Mouse (Mus musculus): Measurements from ENCODE around the gene Bub3. TPM values are rescaled to one million over a fixed set of nuclear protein-coding genes. Genes with fewer than 3 reads are reported as not detected.

The Bub3 gene
- total RNA-seq, 2 experiments from 2014 or later, result 59.6 to 62.2 TPM

DNA sequence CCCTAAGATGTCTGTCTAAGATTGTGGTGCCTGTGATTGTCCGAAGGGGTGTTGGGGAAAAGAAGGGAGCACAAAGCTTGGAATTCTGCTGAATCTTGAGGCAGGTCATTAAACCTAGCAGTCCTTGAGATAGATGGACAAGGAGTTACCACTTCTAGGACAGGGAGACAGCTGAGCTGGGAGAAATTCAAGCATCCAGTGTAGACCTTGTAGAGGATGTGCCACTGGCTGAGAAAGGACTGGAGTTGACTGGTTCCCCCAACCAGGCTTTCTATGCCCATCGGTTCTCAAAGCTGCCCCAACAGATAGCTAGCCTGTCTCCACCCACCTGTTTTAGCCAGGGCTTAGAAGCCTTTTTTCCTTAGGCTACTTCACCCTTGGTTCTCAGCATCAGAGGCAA lies 13.6 kb upstream of the Bub3 start:
- intact Hi-C loops (cut with DNase I), result loop anchor here (10.0 kb wide), 2 partner anchors 98 to 668 kb away; no protein-coding TSS in a partner anchor
- no peak for TF ChIP-seq CTCF (IDR thresholded peaks at IDR 0.05)
- DNase-seq (ENCODE audit: extremely low spot score in 1 of 2, low spot score in 2 of 2), result no peak
- Histone ChIP-seq H3K27ac (no peak overlapping the region), H3K4me3 (no peak overlapping the region)

DNA sequence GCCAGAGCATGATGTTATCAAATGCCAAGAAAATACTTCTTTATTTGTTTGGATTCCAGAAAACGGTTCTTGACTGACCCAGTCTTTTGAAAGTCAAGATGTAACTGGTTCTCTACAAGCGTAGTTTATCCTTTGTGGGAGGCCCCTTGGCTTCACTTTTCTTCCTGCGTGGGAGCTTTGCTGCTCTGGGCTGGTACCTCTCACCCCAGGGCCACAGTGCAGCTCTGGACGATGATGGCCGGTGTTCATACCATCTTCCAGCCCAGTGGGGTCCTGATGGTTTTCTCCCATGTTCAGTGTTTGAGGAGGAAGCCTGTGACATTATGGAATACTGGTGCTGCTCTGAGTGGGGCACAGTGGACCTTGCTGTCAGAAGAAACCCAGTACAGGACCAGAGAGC lies 12.5 kb upstream of the Bub3 start:
- intact Hi-C loops (cut with DNase I), result loop anchor here (10.0 kb wide), 2 partner anchors 97 to 667 kb away; no protein-coding TSS in a partner anchor

DNA sequence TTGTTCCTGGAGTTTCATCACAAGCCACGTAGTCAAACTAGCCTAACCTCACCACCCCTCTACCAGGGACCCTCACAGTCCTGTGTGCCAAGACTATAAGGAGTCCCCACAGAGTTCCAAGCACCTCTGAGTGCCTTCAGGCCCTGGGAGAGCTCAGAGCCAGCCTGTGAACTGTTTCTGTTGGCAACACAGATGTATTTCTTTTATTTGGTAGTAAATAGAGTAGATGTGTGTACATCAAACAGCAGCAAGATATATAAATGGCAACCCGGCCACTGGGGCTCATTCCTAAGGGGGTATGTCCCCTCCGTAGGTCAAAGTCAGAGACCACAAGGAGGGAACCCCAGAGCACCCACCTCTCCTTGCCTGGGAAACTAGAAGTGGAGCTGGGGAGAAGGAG lies 11.5 kb upstream of the Bub3 start, which contains the start of gene Hmx2:
Gene Hmx2, plus strand, starts transcription at position 301 of the 400 bp plus-strand sequence.
- intact Hi-C loops (cut with DNase I), result loop anchor here (10.0 kb wide), 2 partner anchors 96 to 666 kb away; no protein-coding TSS in a partner anchor
- no peak for TF ChIP-seq CTCF (IDR thresholded peaks at IDR 0.05)
- no peak within 1 kb of the TSS for H3K27ac ChIP-seq
- DNase-seq (ENCODE audit: extremely low spot score in 1 of 2, low spot score in 2 of 2), result no peak
- no peak within 1 kb of the TSS for H3K4me3 ChIP-seq

More for the DNA sequence above, 12.5 kb upstream of the Bub3 start:
- TF ChIP-seq CTCF (IDR thresholded peaks at IDR 0.05), result no peak
- DNase-seq (ENCODE audit: extremely low spot score in 1 of 2, low spot score in 2 of 2), result no peak
- Histone ChIP-seq H3K27ac (no peak overlapping the region), H3K4me3 (no peak overlapping the region)

DNA sequence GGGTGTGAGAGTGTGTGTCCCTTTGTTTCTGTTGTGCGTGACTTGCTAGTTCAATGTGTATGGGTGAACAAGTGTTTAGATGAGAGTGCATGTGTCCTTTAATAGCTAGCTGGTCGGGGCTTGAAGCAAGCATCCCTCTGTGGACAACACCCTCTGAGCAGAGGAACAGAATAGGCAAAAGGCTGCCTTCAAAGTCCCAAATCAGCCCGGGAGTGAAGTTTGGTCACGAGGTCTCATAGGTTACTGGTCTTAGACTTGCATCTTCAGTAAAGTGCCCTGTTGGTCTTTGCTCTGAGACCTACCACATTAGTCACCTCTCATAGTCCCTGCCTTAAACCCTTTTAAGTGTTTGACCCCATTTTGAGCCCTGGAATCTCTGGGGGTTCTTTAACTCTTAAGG lies 8.6 kb upstream of the Bub3 start:
- Histone ChIP-seq H3K27ac (no peak overlapping the region), H3K4me3 (no peak overlapping the region)
- intact Hi-C loops (cut with DNase I), result no loop called here
- TF ChIP-seq CTCF (IDR thresholded peaks at IDR 0.05), result no peak
- DNase-seq (ENCODE audit: extremely low spot score in 1 of 2, low spot score in 2 of 2), result no peak

DNA sequence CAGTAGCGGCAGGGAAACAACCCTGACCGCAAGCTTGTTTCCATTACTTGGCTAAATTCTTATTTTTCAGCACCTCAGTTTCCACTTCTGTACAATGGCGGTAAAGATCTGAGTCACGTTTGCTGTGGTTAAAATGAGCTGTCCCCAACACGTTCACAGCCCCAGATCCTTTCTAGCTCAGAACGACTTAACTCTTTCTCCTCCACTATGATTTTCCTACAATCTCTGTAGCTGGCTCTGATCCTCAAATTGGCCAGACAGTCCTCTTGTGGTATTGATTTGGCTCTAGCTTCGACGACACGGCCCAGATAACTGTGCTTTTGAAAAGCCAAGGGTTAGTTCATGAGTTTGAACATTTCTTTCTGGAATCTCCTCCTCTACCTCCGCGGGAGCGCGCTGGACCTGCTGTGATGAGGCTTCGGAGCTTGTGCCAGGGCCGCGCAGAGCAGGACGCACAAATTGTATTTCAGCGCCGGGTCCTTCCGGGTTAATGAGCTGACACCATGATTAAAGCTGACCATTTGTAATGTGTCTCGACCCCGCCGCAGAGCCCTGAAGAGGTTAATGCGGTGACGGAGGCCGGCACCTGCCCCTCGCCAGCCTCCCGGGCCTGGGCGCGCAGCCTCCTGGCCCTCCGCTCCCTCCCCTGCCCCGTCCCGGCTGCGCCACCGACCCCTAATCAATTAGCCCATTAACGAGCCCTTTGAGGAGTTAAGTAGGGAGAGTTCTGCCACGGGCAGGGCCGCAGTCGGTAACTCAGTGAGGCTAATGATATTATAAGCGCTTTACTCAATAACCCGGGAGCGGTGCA lies 7.9 kb upstream of the Bub3 start:
- Histone ChIP-seq H3K4me3 (no peak overlapping the region), H3K27ac (no peak overlapping the region)
- no peak for DNase-seq (ENCODE audit: extremely low spot score in 1 of 2, low spot score in 2 of 2)
- intact Hi-C loops (cut with DNase I), result no loop called here
- no peak for TF ChIP-seq CTCF (IDR thresholded peaks at IDR 0.05)

DNA sequence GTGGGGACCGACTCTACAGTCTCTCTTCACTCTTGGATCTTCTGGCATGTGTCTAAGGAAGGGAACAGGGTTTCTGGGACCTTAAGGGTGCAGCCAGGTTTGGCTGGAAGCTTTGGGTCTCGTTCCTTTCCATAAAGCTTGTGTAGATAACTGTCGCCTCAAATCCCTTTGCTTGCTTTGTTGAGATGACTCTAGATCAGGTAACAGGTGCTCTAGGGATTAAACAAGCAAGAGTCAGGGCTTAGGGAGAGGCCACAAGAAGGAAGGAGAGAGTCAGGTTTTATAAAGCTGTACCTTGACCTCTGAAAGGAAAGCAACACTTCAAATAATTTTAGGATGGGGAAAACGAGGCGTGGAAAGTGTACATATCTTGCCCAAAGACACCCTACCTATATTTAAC lies 7.2 kb upstream of the Bub3 start:
- DNase-seq (ENCODE audit: extremely low spot score in 1 of 2, low spot score in 2 of 2), result no peak
- Histone ChIP-seq H3K4me3 (no peak overlapping the region), H3K27ac (no peak overlapping the region)
- no peak for TF ChIP-seq CTCF (IDR thresholded peaks at IDR 0.05)
- intact Hi-C loops (cut with DNase I), result no loop called here

DNA sequence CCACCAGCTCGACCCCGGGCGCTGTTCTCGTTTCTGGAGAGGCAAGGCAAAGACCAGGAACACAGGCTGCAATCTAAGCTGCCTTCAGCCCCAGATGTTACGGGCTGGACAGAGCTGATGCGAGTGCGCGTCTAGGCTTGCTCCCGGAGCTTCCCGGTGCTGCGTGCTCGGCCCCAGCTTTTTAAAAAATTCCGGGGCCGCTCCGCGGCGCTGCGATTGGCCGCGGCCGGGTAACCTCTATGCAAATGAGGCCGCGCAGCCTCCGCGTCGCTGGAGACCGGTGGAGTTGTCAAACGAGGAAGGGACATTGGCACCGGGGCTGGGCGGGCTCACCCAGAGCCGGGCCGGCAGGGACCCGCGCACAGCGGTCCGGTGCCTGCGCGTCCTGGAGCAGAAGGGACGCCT lies 6.2 kb upstream of the Bub3 start:
- intact Hi-C loops (cut with DNase I), result no loop called here
- H3K27ac ChIP-seq, result no peak overlapping the region
- TF ChIP-seq CTCF (IDR thresholded peaks at IDR 0.05), result no peak
- H3K4me3 ChIP-seq, result no peak overlapping the region
- DNase-seq (ENCODE audit: extremely low spot score in 1 of 2, low spot score in 2 of 2), result no peak

DNA sequence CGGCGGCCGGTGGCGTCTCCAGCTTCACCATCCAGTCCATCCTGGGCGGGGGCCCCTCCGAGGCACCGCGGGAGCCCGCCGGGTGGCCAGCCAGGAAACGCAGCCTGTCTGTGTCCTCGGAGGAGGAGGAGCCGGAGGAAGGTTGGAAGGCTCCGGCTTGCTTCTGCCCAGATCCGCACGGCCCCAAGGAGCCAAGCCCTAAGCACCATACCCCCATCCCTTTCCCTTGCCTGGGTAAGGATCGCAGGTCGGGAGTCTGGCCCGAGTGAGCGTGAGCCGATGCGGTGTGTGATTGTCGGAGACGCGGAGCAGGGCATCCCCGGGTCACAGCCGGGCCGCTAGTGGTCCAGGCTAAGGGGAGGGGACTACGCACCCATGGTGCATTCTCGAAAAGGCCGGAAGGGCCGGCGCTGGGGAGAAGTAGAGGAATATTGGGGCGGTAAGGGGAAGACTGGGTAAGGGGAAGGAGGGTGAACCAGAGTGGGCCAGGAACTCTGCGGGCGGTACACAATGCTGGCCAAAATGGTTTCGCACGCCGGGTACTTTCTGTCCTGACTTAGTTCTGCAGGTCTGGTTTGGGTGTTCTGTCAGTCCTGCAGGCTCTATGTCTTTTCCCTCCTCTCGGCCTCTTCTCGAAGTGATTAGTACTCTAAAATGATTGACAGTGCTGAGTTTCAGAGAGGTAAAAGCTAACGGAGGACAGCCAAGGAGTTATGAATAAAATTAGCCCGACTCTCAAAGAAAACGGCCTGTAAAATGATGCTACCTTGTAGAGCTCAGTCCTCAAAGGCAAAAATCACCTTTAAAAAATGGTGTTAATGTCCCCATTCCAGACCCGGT lies 5.5 kb upstream of the Bub3 start:
- DNase-seq (ENCODE audit: extremely low spot score in 1 of 2, low spot score in 2 of 2), result no peak
- Histone ChIP-seq H3K27ac (no peak overlapping the region), H3K4me3 (no peak overlapping the region)
- TF ChIP-seq CTCF (IDR thresholded peaks at IDR 0.05), result no peak
- intact Hi-C loops (cut with DNase I), result loop anchor here (5.0 kb wide), 1 partner anchor 192 kb away; the partner anchor contains the start of gene 2310057M21Rik

DNA sequence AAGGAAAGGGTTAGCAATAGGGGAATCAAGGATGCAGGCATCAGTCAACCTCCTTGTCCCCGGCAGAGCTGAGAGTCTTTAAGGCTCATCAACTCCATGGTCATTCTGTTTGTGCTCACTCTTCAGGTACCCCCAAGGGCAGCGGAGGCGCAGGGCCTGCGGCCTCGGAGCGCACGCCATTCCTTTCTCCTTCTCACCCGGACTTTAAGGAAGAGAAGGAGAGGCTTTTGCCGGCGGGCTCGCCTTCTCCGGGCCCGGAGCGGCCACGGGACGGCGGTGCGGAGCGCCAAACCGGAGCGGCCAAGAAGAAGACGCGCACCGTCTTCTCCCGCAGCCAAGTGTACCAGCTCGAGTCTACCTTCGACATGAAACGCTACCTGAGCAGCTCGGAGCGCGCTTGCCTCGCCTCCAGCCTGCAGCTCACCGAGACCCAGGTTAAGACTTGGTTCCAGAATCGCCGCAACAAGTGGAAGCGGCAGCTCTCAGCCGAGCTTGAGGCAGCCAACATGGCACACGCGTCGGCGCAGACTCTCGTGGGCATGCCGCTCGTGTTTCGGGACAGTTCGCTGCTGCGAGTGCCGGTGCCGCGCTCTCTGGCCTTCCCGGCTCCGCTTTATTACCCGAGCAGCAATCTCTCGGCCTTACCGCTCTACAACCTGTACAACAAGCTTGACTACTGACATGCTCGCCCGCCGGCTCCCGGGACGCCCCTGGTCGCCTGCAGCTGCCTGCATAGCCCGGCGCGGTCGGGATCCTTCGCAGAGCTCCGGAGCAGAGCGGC lies 4.5 kb upstream of the Bub3 start:
- H3K27ac ChIP-seq, result no peak overlapping the region
- intact Hi-C loops (cut with DNase I), result loop anchor here (2.0 to 5.0 kb wide), 2 partner anchors 15 to 193 kb away; partner anchors contain the start of gene 2310057M21Rik
- H3K4me3 ChIP-seq, result no peak overlapping the region
- no peak for TF ChIP-seq CTCF (IDR thresholded peaks at IDR 0.05)
- DNase-seq (ENCODE audit: extremely low spot score in 1 of 2, low spot score in 2 of 2), result no peak

DNA sequence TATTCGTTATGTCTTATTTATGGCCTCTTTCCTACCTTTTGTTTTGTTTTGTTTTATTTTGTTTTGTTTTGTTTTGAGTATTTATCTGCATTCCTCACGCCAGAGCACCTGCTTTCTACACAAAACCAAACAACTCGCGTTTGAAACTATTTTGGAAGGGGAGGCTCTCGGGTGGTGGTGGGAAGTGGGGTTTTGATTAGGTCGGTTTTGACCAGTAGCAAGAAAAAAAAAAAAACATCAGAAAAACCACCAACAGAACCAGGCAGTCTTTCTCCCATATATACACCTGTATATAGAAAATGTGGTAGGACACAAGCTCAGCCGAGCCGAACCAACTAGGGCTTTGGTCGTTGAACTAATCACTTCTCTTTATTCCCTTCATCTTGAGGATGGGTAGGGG lies 3.9 kb upstream of the Bub3 start:
- no peak for DNase-seq (ENCODE audit: extremely low spot score in 1 of 2, low spot score in 2 of 2)
- H3K27ac ChIP-seq, result no peak overlapping the region
- no peak for TF ChIP-seq CTCF (IDR thresholded peaks at IDR 0.05)
- intact Hi-C loops (cut with DNase I), result loop anchor here (2.0 to 5.0 kb wide), 2 partner anchors 15 to 194 kb away; partner anchors contain the start of gene 2310057M21Rik
- no peak overlapping the region for H3K4me3 ChIP-seq
